Mouse (Mus musculus) layer of hippocampus, postnatal 14 days (tissue): ENCODE data around the gene Brd3os. TPM values are rescaled to one million over a fixed set of nuclear protein-coding genes. Genes with fewer than 3 reads are reported as not detected.
A peak's percentile ranks its signal among the peaks of the same experiment; 100 is the strongest.

ENCODE experiments used
- DNase-seq, 2 experiments: peaks; one replicate each; pipeline ENCODE4 v3.0.0; 2021 to 2022; ENCODE audit warnings: low spot score in 2 of 2, mixed read lengths in 1 of 2
- total RNA-seq, 2 experiments: library from RNA; stranded (reverse); gene quantifications; 2 replicates each; pipeline ENCODE4 v1.2.3; 2021

The Brd3os gene
- total RNA-seq, 2 experiments from 2014 or later, result 23.4 to 25.8 TPM

DNA sequence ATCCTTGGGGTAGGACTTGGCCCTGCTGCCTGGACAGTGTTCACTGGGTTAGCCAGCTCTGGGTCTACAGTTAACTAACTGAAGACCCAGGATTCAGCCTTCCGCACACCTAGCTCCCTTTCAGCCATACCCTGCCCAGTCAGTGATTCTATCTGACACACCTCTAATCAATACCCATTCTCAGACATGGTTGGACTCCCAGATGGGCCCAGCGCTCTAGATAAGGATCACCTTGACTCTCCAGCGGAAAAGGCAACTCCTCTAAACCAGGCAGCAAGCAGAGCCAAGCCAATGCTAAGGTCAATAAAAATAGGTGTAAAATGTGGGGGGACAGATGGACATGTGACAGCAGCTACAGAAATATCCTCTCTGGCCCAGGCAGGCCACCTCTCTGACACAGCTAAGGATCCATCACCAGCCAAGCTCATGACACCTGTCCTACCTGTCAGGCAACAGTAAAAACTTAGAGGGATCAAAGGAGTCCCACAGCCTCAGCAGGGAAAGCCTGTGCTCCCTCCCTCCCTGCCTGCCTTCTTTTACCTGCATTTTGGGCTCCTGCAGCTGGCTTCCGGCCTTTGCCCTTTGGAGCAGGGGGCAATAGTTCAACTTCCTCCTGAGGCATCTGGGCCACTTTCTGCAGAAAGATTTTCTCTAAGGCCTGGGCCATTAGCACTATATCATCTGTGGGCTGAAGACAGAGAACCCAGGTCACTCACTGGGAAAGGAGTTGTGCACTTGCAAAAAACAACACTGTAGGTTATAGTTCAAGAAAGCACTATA lies 19.9 kb downstream of the Brd3os start:
- DNase-seq, result no peak

DNA sequence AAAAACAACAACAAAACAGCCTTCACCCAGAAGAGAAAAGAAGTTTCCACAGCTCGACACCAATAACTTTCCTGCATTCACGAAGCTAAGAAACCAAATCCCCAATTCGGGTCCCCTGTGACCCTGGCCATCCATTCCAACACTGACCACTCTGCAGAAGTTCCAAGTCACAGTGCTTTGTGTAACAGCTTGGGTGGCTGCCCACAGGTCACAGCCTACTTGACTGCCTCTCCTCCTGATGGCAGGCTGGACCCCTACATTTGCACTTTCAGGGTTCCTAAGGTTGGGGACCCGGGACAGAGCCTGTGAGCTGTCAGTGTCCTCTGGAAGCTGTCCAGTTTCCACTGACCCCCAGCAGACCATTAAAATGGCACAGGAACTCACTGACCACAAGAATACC lies 20.8 kb downstream of the Brd3os start:
- no peak for DNase-seq

DNA sequence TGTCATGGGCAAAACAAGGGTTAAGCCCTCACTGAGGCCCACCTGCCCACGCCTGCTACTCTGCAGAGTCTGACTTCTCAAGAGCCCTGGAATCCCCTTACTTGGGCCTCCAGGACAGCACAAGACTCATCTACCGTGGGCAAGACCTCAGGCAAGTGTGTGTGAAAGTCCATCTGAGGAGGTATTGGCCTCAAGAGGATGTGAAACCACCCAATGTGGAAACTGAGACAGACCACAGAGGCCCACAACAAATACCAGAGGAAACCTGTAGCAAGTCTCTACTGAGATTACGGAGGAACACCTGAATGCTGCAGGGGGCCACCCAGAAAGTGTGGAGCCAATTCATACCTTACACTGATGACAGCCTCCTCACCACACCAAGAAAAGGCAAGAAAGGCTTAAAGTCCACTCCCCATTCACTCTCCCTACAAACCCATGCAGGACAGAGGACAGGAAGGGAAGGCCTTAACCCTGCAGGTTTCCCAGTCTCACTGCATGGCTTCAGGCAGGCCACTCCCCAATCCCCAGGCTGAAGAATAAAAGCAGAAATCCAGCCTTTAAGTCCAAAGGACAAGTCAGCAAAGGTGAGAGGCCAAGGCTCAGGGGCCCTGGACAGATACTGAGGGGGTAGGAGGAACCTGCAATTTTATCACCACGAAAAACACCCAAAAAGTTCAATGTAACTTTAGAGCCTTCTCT lies 27.3 kb downstream of the Brd3os start:
- no peak for DNase-seq

DNA sequence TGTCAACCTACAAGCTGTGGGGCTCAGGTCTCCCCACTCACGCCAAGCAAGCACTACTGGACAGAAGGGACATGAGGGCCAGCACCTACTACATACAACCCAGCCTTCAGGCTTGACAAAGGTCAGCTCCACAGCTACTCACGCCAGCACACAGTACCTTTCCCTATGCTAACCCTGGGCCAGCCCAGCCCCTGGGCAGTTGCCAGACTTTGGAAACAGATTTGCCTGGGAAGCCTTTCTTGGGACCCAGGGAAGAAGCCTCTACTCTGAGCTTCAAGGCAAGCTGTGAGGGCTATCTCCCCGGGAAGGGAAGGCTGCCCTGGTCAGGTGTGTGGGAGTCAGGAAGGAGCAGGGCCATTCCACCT lies 27.8 kb downstream of the Brd3os start:
- DNase-seq, result no peak

GRCm38 (mm10) chr2:27470535-27470934 lies 28.4 kb downstream of the Brd3os start:
- no peak for DNase-seq

DNA sequence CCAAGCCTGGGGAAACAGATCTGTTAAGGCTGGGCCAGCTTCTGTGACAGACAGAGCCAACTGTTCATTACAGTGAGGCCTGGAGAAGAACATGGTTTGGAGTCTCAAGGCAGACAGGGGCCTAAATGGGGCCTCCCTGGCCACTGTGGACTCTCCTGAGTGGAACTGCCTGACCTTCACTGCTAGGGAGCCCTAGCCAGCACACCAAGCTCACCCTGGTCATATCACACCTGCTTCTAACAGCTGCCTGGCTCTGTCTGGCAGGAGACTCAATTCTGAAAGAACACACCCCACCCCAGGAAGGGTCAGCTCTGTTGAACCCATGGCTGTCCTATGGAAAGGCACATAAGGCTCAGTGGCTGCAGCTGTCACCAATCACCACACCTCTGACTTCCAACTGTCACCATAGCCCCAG lies 29.1 kb downstream of the Brd3os start:
- DNase-seq, result no peak

DNA sequence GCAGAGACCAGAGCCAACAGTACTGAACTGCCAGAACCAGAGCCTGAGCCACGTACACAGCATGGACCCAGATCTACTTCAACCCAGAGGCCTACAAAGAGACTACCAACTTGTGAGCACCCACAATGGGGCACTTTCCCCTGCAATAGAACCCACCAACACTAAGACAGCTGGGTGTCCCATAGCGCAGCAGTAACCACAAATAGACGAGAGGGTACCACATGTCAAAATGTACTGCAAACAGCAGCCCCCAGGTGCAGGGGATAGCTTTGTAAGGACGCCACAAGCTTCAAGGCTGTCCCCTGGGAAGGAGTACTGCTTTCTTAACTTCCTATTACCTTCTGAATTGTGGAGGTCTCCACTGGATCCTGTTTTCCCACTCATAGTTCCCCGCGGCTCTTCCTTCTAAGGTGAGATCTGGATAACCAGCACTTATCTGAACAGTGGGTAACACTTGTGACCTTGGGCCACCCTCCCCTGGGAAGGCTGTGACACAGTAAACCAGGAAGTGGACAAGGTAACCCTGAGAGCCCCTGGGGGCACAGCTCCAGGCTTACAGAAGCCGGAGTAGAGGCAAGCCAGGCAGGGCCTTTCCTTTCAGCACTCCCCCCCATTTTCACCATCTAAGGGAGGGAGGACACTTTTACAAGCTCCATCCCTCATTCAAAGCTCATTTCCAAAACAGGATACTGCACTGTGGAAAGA lies 31.1 kb downstream of the Brd3os start:
- DNase-seq, result no peak

DNA sequence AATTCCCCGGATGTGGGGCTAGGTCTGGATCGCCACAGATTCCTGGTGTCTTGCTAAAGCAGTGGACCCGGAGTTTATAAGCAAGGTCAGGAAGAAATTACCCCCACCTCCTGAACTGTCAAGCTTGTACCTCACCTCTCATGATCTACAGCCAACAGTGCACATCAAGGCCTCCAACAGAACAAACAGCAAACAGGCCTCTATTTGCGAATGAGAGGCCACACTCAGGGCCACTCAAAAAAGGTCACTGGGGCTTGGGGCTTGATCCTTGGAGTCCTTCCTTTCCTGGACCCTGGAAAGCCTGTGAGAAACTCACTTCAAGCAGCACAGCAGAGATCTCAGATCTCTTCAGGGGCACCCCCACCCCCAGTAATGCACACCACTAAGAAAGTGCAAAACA lies 31.8 kb downstream of the Brd3os start:
- DNase-seq, result no peak

- DNase-seq, result peak in 1 of 2 experiments; percentile 29
Measured at GRCm38 (mm10) chr2:27474621-27475484, 32.7 kb downstream of the Brd3os start.

DNA sequence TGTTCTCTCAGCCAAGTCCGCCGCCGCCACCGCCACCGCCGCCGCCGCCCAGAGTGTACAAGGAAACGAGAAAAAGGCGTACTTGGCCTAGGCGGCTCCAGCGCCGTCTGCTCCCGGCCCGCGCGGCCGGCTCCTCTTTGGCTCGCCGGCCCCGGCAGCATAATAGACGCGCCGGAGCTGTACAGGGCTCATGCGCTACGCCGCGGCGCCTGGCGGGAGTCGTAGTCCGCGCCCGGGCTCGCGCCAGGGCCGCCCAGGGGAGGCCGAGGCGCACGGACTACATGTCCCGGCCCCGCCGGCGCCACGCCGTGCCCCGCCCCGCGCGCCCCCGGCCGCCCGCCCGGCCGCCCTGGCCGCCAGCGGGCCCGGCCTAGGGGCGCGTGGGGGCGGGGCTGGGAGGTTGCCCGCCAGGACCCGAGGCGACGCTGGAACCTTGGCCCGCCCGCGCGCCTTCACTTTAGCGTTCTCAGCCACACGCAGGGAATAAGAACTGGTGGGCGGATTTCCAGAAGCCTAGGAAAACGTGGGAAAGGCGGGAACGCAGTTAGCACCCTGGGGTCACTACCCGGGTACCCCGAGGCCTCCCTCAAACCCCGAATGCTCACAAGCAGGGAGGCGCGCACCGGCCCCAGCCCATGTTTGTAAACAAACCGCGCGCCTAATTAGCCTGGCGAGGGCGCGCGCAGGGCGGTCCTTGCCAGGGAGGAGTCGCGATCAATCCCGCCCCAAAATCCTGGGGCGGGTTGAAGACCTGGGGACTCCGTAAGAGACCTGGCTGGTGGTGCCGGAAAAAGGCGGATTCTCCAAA lies 33.6 kb downstream of the Brd3os start:
- peak; percentile 89 to 96 for DNase-seq

- peak in 1 of 2 experiments; percentile 56 for DNase-seq
Measured at GRCm38 (mm10) chr2:27476303-27477192, 34.4 kb downstream of the Brd3os start.

DNA sequence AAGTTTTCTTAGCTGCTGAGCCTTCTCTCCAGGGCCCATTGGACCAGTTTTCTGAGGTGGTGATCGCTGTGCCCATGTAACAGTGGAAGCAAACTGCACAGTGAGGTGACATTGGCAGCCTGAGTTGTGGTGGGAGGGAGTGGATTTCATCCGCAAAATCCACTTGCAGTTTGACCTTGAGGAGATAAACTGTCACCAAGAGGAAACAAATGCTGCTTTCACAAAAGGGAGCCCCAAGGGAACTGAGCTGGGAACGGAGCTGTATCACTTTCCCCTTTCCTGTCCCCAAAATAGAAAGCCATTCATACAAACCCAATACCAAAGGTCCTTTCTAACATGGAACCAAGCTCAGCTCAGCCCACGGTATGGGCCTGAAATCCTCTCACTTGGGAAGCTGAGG lies 37.7 kb downstream of the Brd3os start:
- no peak for DNase-seq

DNA sequence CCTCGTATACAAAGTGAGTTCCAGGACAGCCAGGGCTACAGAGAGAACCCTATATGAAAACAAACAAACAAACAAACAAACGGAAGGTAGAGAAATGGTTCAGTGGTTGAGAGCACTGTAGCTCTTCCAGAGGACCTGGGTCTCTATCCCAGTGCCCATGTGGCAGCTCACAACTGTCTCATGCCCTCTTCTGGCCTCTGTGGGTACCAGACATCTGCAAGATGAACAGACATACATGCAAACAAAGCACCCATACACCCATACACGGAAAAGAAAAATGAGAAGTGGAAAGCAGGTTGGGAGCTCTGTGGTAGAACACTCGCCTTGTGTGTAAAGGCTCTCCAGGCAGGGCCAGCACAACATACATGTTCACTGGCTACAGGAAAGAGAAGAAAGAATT lies 38.2 kb downstream of the Brd3os start:
- DNase-seq, result no peak

DNA sequence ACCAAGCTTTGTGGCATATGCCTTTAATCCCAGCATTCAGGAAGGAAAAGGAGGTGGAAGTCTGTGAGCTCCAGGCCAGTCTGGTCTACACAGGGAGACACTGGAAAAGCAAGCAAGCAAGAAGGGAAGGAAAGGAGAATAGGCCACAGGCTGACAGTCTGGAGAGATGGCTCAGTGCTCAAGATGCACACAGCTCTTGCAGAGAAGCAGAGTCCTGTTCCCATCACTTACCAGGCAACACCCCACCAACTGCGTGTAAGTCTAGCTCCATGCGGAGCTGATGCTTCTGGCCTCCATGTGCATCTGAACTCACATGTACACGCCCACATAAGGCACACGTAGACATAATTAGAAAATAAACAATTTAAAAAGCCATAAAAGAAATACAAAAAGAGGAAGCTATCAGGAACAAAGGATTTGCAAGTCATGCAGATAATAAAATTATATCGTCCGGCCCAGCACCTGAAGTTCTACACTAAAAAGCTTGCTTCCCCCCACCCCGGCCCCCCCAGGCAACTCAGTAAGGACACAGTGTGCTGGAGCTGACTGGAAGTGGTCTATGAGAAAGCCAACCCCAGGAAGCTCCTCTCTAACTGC lies 40.2 kb downstream of the Brd3os start:
- DNase-seq, result no peak

GRCm38 (mm10) chr2:27486725-27487124 lies 44.6 kb downstream of the Brd3os start:
- DNase-seq, result no peak

DNA sequence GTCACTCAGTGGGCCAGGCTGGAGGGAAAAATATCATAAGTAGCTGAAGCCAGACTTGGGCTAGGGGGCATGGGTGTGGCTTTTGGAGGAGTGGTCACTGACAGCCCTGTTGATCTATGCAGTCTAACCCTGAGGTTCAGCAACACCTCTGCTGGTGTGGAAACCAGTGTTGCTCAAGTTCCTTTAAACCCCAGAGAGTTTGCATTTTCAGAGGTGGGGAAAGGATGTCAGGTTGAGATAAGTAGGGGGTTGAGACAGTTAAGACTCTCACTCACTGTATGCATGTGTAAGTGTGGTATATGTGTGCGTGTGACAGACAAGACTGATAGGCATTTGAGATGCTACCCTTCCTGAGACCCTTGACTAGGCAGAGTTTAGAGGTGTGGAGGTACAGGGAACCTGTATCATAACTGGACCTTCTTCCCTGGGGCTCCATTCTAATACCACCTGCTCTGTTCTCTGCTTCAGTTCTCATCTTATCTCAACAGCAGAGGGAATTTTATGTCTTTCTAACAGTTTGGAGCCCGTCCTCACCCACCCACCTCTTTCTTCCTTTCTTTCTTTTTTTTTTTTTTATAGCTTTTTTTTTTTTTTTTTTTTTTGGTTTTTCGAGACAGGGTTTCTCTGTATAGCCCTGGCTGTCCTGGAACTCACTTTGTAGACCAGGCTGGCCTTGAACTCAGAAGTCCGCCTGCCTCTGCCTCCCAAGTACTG lies 45.4 kb downstream of the Brd3os start:
- no peak for DNase-seq

DNA sequence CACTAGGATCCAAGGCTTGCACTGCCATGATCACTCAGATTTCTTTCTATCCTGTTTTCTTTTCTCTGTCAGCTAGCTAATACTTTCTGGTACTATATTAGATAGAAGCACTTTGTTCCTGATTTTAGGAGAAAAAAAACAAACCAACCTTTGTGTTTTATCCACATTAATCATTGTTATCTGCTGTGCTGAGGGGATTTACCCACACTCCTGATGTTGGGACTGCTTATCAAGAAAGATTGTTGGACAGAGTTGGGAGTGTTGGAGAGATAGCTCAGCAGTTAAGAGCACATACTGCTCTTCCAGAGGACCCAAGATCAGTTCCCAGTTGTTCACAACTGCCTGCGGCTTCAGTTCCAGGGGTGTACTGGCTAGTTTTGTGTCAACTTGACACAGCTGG lies 46.2 kb downstream of the Brd3os start:
- DNase-seq, result no peak

DNA sequence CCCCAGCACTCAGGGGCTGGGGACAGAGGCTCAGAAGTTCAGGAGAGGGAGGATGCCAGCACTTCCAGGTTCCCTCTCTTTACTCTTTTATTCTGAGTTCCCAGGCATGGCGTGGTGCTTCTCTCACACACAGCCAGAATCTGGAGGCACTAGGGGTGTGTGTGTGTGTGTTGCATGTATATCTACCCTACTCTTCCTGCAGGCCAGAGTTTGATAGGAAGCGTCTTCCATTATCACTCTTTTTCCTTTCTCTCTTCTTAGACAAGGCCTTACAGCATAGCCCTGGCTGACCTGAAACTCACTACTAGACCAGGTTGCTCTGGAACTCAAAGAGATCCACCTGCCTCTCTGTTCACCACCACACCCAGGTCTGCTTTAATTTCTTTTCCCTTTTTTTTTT lies 48.8 kb downstream of the Brd3os start:
- no peak for DNase-seq
